Mouse (Mus musculus) thymus, postnatal 0 days (tissue): ENCODE data around the gene Ranbp17. TPM values are rescaled to one million over a fixed set of nuclear protein-coding genes. Genes with fewer than 3 reads are reported as not detected.

Experiments used
- DNase-seq: peaks from one replicate; pipeline ENCODE4 v3.0.0-alpha.2; 2015; ENCODE audit warnings: low spot score
- polyA plus RNA-seq: library from polyadenylated mRNA; unstranded; fragments of >200 nt; fragmentation: Nextera tagmentation; extraction: Ambion mirVana; gene quantifications from 2 replicates; pipeline ENCODE4 v1.2.1, GENCODE M21; 2015

The Ranbp17 gene
- polyA plus RNA-seq, 1 experiment from 2014 or later, result 2.0 TPM

GRCm38 (mm10) chr11:33198351-33199116, 315.0 kb downstream of the Ranbp17 start:
- DNase-seq, result no peak

- DNase-seq, result no peak
Measured at GRCm38 (mm10) chr11:33197673-33198072, 315.9 kb downstream of the Ranbp17 start.

GRCm38 (mm10) chr11:33197133-33197514, 316.4 kb downstream of the Ranbp17 start:
- no peak for DNase-seq

- no peak for DNase-seq
Measured at GRCm38 (mm10) chr11:33196447-33197132, 317.0 kb downstream of the Ranbp17 start.

- no peak for DNase-seq
Measured at GRCm38 (mm10) chr11:33195531-33196446, 317.8 kb downstream of the Ranbp17 start.

- no peak for DNase-seq
Measured at GRCm38 (mm10) chr11:33195061-33195460, 318.5 kb downstream of the Ranbp17 start.

GRCm38 (mm10) chr11:33193695-33194094, 319.9 kb downstream of the Ranbp17 start:
- DNase-seq, result no peak

GRCm38 (mm10) chr11:33181804-33182203, 331.7 kb downstream of the Ranbp17 start:
- DNase-seq, result no peak

- DNase-seq, result no peak
Measured at GRCm38 (mm10) chr11:33180701-33181116, 332.8 kb downstream of the Ranbp17 start.

- DNase-seq, result no peak
Measured at GRCm38 (mm10) chr11:33179802-33180201, 333.7 kb downstream of the Ranbp17 start.

- peak; percentile 41 for DNase-seq
Measured at GRCm38 (mm10) chr11:33176525-33177245, 336.9 kb downstream of the Ranbp17 start.

- DNase-seq, result no peak
Measured at GRCm38 (mm10) chr11:33175768-33176167, 337.8 kb downstream of the Ranbp17 start.

- peak; percentile 59 for DNase-seq
Measured at GRCm38 (mm10) chr11:33170489-33170888, 343.1 kb downstream of the Ranbp17 start.

GRCm38 (mm10) chr11:33162998-33163506, 350.5 kb downstream of the Ranbp17 start, which contains the start of gene Npm1:
Gene Npm1, minus strand, starts transcription at chr11:33163206.
- DNase-seq, result peak; percentile 100

- DNase-seq, result peak; percentile 74
Measured at GRCm38 (mm10) chr11:33162211-33162997, 351.1 kb downstream of the Ranbp17 start.

Other genes starting within 250 kb of the Ranbp17 start
- not detected in 2 replicates for gene Gm12117, start 237.0 kb downstream of the Ranbp17 start, polyA plus RNA-seq
- 0.40 and 0.48 TPM in 2 replicates for gene Gabrp, start 65.2 kb upstream of the Ranbp17 start, polyA plus RNA-seq
- gene D130052B06Rik, start 85.6 kb upstream of the Ranbp17 start, polyA plus RNA-seq, result not detected in 2 replicates